Mouse (Mus musculus): ENCODE data around the gene Galnt2. TPM values are rescaled to one million over a fixed set of nuclear protein-coding genes. Genes with fewer than 3 reads are reported as not detected.
A peak's percentile ranks its signal among the peaks of the same experiment; 100 is the strongest.

Galnt2 gene
- polyA plus RNA-seq, 1 experiment from 2014 or later, result 86.2 TPM

DNA sequence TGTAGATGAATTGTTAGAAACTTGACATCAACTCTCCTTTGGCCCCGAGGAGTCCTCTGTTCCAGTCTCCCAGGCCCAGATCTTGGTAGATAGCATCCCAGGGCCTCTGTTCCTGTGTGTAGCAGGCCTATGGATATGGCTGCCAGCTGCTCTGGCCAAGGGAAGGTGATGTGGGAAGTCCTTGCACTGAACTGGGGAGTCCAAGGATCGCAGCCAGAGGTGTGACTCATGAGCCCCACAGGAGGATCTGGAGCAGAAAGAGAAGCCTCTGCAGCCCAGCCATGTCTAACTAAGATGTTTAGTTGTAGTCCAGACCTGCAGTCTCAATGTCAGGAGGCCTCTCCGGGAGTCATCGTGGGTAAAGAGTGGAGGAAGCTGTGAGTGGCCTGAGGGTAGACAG lies 70.3 kb downstream of the Galnt2 start:
- Histone ChIP-seq H3K27me3 (no peaks in the 10 kb centered on the region), H3K9me3 (no peaks in the 10 kb centered on the region), H3K27ac (replicated peaks) (no peak overlapping the region), H3K4me1 (no peaks in the 10 kb centered on the region), H3K9ac (replicated peaks) (no peak overlapping the region), H3K4me2 (replicated peaks) (no peak overlapping the region), H3K4me3 (no peak overlapping the region), H3K36me3 (peaks cover 10% of the 10 kb centered on the region; the same call in 1 of the 2 replicates)
- ATAC-seq (ENCODE audit: low FRiP score, low read depth), result no peak
- 96% methylated on average over 4 of the region's 4 CpGs for WGBS

DNA sequence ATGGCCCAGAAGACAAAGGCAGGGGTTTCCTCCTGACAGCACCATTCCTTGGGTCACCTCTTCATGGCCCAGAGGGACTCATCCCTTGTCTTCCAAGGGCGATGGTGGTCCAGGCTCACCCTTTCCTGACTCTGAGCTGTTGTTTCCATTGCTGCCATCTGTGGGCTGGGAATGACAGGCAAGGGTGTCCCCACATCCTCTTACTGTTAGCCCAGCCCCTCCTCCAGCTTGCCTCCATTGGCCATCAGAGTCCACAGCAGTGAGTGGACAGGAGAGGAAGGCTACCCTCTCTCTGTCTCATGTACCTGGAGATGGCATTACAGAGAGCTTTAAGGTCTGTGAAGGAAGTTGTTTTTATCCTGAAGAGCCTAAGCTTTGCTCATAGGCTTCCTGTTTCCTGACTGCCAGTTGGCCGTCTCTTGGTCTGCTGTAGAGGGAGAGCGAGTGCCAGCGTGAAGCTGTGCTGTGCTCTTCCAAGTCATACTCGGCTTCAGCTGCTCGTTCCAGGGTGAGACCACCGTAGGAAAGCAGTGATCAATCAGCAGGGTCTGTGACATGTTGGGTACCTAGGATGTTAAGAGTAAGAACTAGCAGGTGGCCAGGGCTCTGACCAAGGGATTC lies 70.9 kb downstream of the Galnt2 start:
- Histone ChIP-seq H3K27ac (replicated peaks) (no peak overlapping the region), H3K27me3 (no peaks in the 10 kb centered on the region), H3K4me2 (replicated peaks) (no peak overlapping the region), H3K9me3 (no peaks in the 10 kb centered on the region), H3K4me1 (no peaks in the 10 kb centered on the region), H3K9ac (replicated peaks) (no peak overlapping the region), H3K4me3 (no peak overlapping the region), H3K36me3 (peaks cover 14% of the 10 kb centered on the region)
- ATAC-seq (ENCODE audit: low FRiP score, low read depth), result no peak
- WGBS, result 90% methylated on average over 7 of the region's 7 CpGs

DNA sequence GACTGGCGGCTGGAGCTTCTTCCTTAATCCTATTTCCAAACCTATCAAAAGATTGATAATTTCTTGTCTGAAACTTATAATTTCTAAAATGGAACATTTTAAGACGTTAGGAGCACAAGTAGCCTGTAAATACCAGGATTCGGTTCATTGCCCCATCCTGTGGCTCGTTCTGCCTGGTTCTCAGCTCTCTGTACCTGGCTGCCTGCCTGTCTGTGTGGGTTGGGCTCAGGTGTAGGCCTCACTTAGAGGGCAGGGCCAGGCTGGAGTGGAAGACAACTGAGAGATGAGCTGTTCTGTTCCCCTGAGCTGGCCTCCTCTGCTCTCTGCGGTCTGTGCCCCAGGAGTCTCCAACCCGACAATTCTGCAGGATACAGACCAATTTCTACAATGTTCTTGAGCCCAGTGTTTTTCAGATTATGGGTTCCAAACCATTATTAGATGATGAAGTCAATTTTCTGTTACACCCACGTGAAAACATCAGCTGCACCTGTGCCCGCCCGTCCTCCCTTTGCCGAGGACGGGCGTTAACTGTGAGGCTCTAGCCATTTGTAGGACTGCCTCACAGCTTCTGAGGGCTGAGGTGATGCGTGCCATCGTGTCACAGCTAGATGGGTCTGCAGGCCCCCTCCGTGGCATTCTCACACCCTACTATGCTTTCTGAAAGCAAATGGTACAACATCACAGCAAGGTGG lies 72.2 kb downstream of the Galnt2 start:
- no peak for ATAC-seq (ENCODE audit: low FRiP score, low read depth)
- H3K9me3 ChIP-seq, result no peaks in the 10 kb centered on the region
- no peaks in the 10 kb centered on the region for H3K27me3 ChIP-seq
- H3K4me2 ChIP-seq (replicated peaks), result no peak overlapping the region
- H3K36me3 ChIP-seq, result peaks cover 24% of the 10 kb centered on the region
- H3K27ac ChIP-seq (replicated peaks), result no peak overlapping the region
- no peak overlapping the region for H3K4me3 ChIP-seq
- 93% methylated on average over 15 of the region's 15 CpGs for WGBS
- no peak overlapping the region for H3K9ac ChIP-seq (replicated peaks)
- H3K4me1 ChIP-seq, result no peaks in the 10 kb centered on the region

DNA sequence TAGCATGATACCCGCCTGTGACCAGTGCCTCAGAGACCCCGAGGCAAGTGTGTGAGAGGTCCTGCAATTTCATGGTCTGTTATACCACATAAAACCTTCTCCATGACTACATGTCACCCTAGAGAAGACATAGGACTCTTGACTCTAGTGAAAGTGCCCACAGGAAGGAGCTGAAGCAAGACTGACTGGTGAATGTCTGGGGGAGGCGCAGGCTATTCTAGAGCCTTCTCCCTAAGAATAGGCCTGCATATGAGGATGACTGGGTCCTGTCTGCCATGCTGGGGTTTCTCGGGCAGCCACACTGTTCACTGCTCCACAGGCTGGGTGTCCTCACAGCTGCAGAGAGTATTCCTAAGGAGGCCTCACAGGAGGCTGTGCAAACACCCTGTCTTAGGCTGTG lies 73.0 kb downstream of the Galnt2 start:
- Histone ChIP-seq H3K9ac (replicated peaks) (no peak overlapping the region), H3K9me3 (no peaks in the 10 kb centered on the region), H3K4me2 (replicated peaks) (no peak overlapping the region), H3K4me3 (no peak overlapping the region), H3K36me3 (peaks cover 29% of the 10 kb centered on the region), H3K27me3 (no peaks in the 10 kb centered on the region), H3K27ac (replicated peaks) (no peak overlapping the region), H3K4me1 (no peaks in the 10 kb centered on the region)
- no peak for ATAC-seq (ENCODE audit: low FRiP score, low read depth)
- WGBS, result 88% methylated on average over 4 of the region's 4 CpGs

DNA sequence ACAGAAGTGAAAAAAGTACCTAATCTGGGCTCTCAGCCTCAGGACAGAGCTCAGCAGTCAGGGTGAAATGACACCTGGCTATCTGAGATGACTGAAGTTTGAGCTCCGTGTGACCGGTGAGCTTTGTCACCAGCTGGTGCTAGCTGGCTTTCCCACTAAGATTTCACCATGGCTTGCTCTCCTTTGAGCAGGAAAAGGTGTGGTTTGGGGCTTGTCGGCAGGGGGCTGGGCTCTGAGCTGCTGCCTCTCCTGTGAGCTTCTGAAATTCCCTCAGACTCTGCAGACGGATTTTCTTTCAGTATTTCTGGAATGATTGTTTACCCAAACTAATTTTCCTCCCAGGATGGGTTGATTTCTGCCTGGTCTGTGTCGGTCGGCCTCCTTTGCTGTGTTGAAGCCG lies 75.4 kb downstream of the Galnt2 start:
- Histone ChIP-seq H3K27ac (replicated peaks) (0 out of 2 replicates have a peak overlapping the region, but pooled peaks have one; percentile 20), H3K4me2 (replicated peaks) (no peak overlapping the region), H3K9me3 (no peaks in the 10 kb centered on the region), H3K9ac (replicated peaks) (no peak overlapping the region), H3K4me1 (no peaks in the 10 kb centered on the region), H3K36me3 (peaks cover 40% of the 10 kb centered on the region), H3K27me3 (no peaks in the 10 kb centered on the region), H3K4me3 (no peak overlapping the region)
- no peak for ATAC-seq (ENCODE audit: low FRiP score, low read depth)
- WGBS, result 63% methylated on average over 7 of the region's 7 CpGs

DNA sequence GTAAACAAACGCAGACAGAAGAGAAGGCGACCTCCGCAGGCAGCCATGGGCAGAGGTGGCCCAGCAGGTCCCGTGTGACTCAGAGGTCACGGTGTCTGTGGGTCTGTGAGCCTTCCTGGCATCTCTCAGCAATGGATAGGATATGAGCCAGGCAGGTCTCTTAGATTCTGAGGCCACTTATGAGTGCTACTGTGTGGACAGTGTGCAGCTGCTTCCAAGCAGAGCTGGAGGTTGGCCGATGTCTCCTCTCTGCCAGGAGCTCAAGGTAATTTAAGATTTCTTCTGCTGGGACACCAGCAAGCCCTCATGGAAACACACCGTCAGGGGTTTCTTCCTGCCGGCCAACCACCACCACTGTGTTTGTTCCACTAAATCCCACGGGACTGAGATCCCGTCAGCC lies 76.5 kb downstream of the Galnt2 start:
- Histone ChIP-seq H3K4me1 (no peaks in the 10 kb centered on the region), H3K4me3 (no peak overlapping the region), H3K36me3 (peaks cover 40% of the 10 kb centered on the region), H3K9ac (replicated peaks) (no peak overlapping the region), H3K4me2 (replicated peaks) (no peak overlapping the region), H3K9me3 (no peaks in the 10 kb centered on the region), H3K27me3 (no peaks in the 10 kb centered on the region), H3K27ac (replicated peaks) (no peak overlapping the region)
- whole genome bisulfite sequencing, result 88% methylated on average over 10 of the region's 10 CpGs
- ATAC-seq (ENCODE audit: low FRiP score, low read depth), result no peak

DNA sequence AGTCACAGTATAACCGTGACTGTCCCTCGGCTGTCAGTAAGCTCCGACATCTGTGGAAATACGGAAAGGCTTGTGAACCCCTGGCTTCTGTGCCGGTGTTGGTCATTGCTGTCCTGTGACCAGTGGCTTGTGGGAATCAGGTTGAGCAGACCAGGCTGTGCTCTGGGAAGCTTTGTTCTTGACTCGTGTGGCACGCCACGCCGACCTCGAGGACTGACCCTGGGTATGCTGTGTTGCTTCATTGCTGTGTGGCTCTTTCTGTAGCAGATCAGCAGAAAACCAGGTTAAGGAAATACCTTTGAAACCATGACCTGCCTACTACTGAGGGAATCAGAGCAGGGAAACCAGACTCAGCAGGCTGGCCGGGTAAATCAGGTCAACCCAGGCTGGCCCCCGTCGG lies 79.3 kb downstream of the Galnt2 start:
- H3K4me1 ChIP-seq, result peaks cover 13% of the 10 kb centered on the region
- H3K36me3 ChIP-seq, result peaks cover 36% of the 10 kb centered on the region

DNA sequence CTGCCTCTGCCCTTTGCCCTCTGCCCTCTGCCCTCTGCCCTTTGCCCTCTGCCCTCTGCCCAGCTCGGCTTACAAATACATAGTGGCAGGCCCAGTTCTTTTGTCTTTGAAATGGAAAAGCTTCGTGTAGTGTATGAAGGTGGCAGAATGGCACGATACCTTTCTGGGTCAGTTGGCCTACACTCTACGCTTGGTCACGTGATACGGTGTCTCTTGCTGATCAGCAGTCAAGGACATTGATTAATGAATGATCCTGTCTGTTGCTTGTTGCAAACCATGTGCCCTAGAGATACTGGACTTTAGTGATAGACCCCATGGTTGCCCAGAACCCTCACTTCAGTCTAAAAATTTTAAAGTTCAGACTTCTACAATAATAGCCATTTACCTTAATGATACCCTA lies 79.9 kb downstream of the Galnt2 start:
- Histone ChIP-seq H3K36me3 (peaks cover 36% of the 10 kb centered on the region), H3K4me1 (peaks cover 13% of the 10 kb centered on the region), H3K9ac (replicated peaks) (no peak overlapping the region), H3K4me2 (replicated peaks) (no peak overlapping the region), H3K27me3 (no peaks in the 10 kb centered on the region), H3K4me3 (no peak overlapping the region), H3K9me3 (no peaks in the 10 kb centered on the region), H3K27ac (replicated peaks) (no peak overlapping the region)
- WGBS, result 81% methylated on average over 6 of the region's 6 CpGs
- no peak for ATAC-seq (ENCODE audit: low FRiP score, low read depth)

More for the DNA sequence above, 79.3 kb downstream of the Galnt2 start:
- H3K27me3 ChIP-seq, result no peaks in the 10 kb centered on the region
- no peak overlapping the region for H3K27ac ChIP-seq (replicated peaks)
- H3K9ac ChIP-seq (replicated peaks), result no peak overlapping the region
- no peak for ATAC-seq (ENCODE audit: low FRiP score, low read depth)
- no peaks in the 10 kb centered on the region for H3K9me3 ChIP-seq
- H3K4me3 ChIP-seq, result no peak overlapping the region
- no peak overlapping the region for H3K4me2 ChIP-seq (replicated peaks)
- 89% methylated on average over 13 of the region's 13 CpGs for WGBS

DNA sequence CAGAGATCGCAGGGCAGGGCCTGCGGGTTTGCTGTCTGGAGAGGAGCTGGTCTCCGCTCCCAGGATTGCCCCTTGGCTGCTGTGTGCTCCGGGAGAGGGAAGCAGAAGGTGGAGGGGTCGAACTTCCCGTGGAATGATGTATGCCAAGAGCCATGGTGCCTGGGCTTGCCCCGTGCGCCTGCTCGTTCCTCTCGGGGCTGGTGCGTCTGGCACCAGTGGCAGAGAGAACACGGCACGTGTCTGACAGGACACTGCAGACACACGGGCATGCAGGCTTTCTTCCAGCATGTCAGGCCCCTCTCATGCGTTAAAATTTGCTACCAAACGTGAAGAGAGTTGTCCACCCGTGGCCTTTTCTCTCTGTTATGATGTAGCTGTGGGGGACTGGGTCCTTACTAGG lies 80.5 kb downstream of the Galnt2 start:
- Histone ChIP-seq H3K4me2 (replicated peaks) (no peak overlapping the region), H3K27ac (replicated peaks) (no peak overlapping the region), H3K9ac (replicated peaks) (no peak overlapping the region), H3K4me3 (no peak overlapping the region), H3K9me3 (no peaks in the 10 kb centered on the region), H3K27me3 (no peaks in the 10 kb centered on the region), H3K4me1 (peaks cover 19% of the 10 kb centered on the region), H3K36me3 (peaks cover 36% of the 10 kb centered on the region)
- ATAC-seq (ENCODE audit: low FRiP score, low read depth), result no peak
- WGBS, result 95% methylated on average over 17 of the region's 17 CpGs

DNA sequence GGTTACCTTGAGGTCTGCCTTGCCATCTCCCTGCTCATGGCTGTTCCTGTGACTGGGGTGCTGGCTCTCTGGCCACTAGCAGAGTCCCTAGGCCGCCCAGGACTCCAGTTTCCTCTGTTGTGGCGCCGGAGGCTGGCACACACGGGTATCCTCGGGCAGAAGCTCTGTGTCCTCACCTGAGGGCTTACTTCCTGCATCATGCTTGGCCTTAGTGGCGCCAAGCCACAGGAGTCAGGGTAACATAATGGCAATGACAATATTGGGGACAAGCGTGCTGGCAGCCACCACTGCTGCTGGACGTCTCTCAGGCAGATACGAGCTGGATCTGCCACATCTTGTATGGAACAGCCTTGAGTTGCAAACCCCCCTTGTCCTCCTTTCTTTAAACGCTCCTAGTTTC lies 81.0 kb downstream of the Galnt2 start:
- Histone ChIP-seq H3K27me3 (no peaks in the 10 kb centered on the region), H3K4me2 (replicated peaks) (no peak overlapping the region), H3K36me3 (peaks cover 31% of the 10 kb centered on the region), H3K4me3 (no peak overlapping the region), H3K27ac (replicated peaks) (no peak overlapping the region), H3K4me1 (peaks cover 23% of the 10 kb centered on the region), H3K9ac (replicated peaks) (no peak overlapping the region), H3K9me3 (no peaks in the 10 kb centered on the region)
- WGBS, result 95% methylated on average over 10 of the region's 10 CpGs
- ATAC-seq (ENCODE audit: low FRiP score, low read depth), result no peak

DNA sequence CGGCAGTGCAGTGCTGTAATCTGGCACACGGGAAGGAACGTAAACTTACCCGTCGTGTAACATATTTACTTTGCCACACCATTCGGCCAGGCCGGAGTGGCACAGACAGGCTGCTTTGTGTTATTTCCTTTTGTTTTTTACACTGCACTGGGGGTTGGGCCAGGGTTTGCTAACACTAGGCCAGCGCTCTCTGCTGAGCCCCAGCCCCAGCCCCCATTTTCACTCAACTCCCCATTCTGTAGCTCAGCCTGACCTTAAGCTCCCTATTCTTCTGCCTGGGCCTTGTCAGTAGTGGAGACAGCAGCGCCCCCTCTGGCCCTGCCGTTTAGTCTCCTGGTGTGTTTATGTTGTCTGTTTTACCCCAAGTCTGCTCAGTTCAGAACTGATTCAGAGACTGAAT lies 83.6 kb downstream of the Galnt2 start:
- ATAC-seq (ENCODE audit: low FRiP score, low read depth), result peak; percentile 81
- Histone ChIP-seq H3K4me2 (replicated peaks) (no peak overlapping the region), H3K9ac (replicated peaks) (no peak overlapping the region; the same call in 1 of the 2 replicates), H3K36me3 (peaks cover 15% of the 10 kb centered on the region), H3K27ac (replicated peaks) (peak overlapping the region; percentile 69), H3K9me3 (no peaks in the 10 kb centered on the region), H3K4me1 (peaks cover 26% of the 10 kb centered on the region), H3K27me3 (no peaks in the 10 kb centered on the region), H3K4me3 (no peak overlapping the region)
- whole genome bisulfite sequencing, result 29% methylated on average over 10 of the region's 10 CpGs

DNA sequence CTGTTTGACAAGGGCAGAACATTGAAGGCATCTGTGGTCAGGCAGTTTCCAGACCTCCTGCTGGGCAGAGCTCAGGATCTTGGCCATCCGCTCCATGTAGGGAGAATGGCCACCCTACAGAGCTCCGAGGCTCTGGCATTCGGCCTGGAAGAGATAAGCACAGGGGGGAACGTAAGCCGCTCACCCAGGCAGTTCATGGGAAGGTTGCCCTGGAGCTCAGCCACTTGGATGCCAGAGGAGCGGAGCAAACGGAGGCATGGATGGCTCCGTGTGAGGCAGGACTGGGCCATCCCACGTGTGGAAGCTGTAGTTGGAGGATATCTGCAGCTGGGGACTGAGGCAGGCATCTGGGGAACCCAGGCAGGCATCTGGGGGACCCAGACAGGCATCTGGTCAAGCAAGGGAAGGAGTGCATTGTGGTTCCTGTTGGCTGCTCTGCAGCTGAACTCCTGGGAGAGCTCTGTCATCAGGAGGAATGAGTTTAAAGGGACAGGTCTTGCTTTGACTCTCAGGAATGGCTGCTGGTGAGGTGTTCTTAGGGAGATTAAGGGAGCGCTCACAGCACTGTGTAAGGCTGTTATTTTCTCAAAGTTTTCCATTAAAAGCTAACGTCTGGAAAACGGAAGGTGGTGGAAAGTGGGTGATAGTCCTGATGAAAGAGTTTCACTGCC lies 85.4 kb downstream of the Galnt2 start:
- Histone ChIP-seq H3K36me3 (peaks cover 4% of the 10 kb centered on the region; the same call in 1 of the 2 replicates), H3K4me1 (peaks cover 32% of the 10 kb centered on the region), H3K27me3 (no peaks in the 10 kb centered on the region), H3K4me2 (replicated peaks) (no peak overlapping the region), H3K9ac (replicated peaks) (no peak overlapping the region), H3K27ac (replicated peaks) (peak overlapping the region; percentile 40; the same call in 1 of the 2 replicates), H3K4me3 (no peak overlapping the region), H3K9me3 (no peaks in the 10 kb centered on the region)
- 60% methylated on average over 12 of the region's 12 CpGs for WGBS
- no peak for ATAC-seq (ENCODE audit: low FRiP score, low read depth)

All from midbrain, embryonic 12.5 days (tissue).